Mouse (Mus musculus) CH12.LX (cell line): ENCODE measurements around the gene Psme4. TPM values are rescaled to one million over a fixed set of nuclear protein-coding genes. Genes with fewer than 3 reads are reported as not detected.

Experiments
- DNase-seq: peaks from one replicate; pipeline ENCODE4 v3.0.0-alpha.2; 2013; ENCODE audit errors: extremely low read depth
- H3K27ac ChIP-seq: 2 replicates; pipeline ENCODE4 v1.5.1; 2012; ENCODE audit warnings: low read depth, mild to moderate bottlenecking, control low read depth, moderate library complexity; ENCODE audit not compliant: insufficient read depth
- H3K27me3 ChIP-seq: replicated peaks from 2 replicates; pipeline ENCODE3; 2012; ENCODE audit warnings: inconsistent platforms
- H3K36me3 ChIP-seq, 2 experiments: replicated peaks in 1 of 2; 2 replicates each; pipeline versions ENCODE3 to v1.6.1; 2012; ENCODE audit warnings: inconsistent platforms in 1 of 2, low read length in 1 of 2, mild to moderate bottlenecking in 1 of 2, mixed read lengths in 1 of 2, moderate library complexity in 1 of 2; ENCODE audit not compliant: control insufficient read depth in 1 of 2, insufficient read depth in 1 of 2
- H3K4me1 ChIP-seq, 2 experiments: 2 replicates each; pipeline ENCODE4 v1.6.1; 2012; ENCODE audit warnings: inconsistent platforms in 1 of 2, moderate library complexity in 1 of 2; ENCODE audit not compliant: insufficient read depth in 2 of 2, control insufficient read depth in 1 of 2
- H3K4me2 ChIP-seq: 2 replicates; pipeline ENCODE4 v1.6.1; 2012; ENCODE audit warnings: low read depth, mild to moderate bottlenecking, control low read depth; ENCODE audit not compliant: poor library complexity, insufficient read depth, severe bottlenecking
- H3K4me3 ChIP-seq, 3 experiments: fragments of 150-350 bp in 1 of 3; sonication (generic) in 1 of 3; replicated peaks in 1 of 3; 2 replicates each; pipeline versions ENCODE3 to v1.5.1; 2011 to 2012; ENCODE audit warnings: low read depth in 2 of 3, low read length in 2 of 3, mild to moderate bottlenecking in 2 of 3, moderate library complexity in 2 of 3, control low read depth in 1 of 3, improper control_type of control experiment in 1 of 3, inconsistent platforms in 1 of 3, mixed read lengths in 1 of 3; ENCODE audit not compliant: poor library complexity in 1 of 3
- H3K79me2 ChIP-seq: replicated peaks from 2 replicates; pipeline ENCODE4 v1.6.1; 2012; ENCODE audit warnings: mild to moderate bottlenecking, moderate library complexity; ENCODE audit not compliant: control insufficient read depth, poor library complexity, insufficient read depth, severe bottlenecking; ENCODE audit errors: extremely low read depth
- H3K9ac ChIP-seq: 2 replicates; pipeline ENCODE4 v1.6.1; 2012; ENCODE audit warnings: low read depth, mild to moderate bottlenecking, control low read depth, moderate library complexity; ENCODE audit not compliant: insufficient read depth
- H3K9me3 ChIP-seq: replicated peaks from 2 replicates; pipeline ENCODE3; 2012; ENCODE audit warnings: low read length, inconsistent platforms, mixed read lengths
- CTCF ChIP-seq, 2 experiments: IDR thresholded peaks in 1 of 2; conservative IDR thresholded peaks in 1 of 2; 2 replicates each; pipeline ENCODE4 v1.5.1; 2011 to 2012; ENCODE audit warnings: low read depth in 2 of 2, low read length in 2 of 2, improper control_type of control experiment in 1 of 2, inconsistent platforms in 1 of 2, mild to moderate bottlenecking in 1 of 2, moderate library complexity in 1 of 2
- JUN ChIP-seq: IDR thresholded peaks from 2 replicates; pipeline ENCODE4 v1.6.1; 2011; ENCODE audit warnings: low read depth, mild to moderate bottlenecking, low read length, improper control_type of control experiment, moderate library complexity; ENCODE audit not compliant: insufficient read depth
- MAFK ChIP-seq: IDR thresholded peaks from 2 replicates; pipeline ENCODE4 v1.6.1; 2011; ENCODE audit warnings: low read length, improper control_type of control experiment; ENCODE audit not compliant: insufficient replicate concordance
- NELFE ChIP-seq: IDR thresholded peaks from 2 replicates; pipeline ENCODE4 v1.6.1; 2011; ENCODE audit warnings: low read depth, low read length, improper control_type of control experiment
- POLR2AphosphoS2 ChIP-seq: IDR thresholded peaks from 2 replicates; pipeline ENCODE4 v1.6.1; 2011; ENCODE audit warnings: low read depth, low read length, improper control_type of control experiment
- SIN3A ChIP-seq: IDR thresholded peaks from 2 replicates; pipeline ENCODE4 v1.6.1; 2012; ENCODE audit warnings: low read length, improper control_type of control experiment, inconsistent platforms
- TBP ChIP-seq: conservative IDR thresholded peaks from 2 replicates; pipeline ENCODE4 v1.6.1; 2011; ENCODE audit warnings: low read depth, low read length, improper control_type of control experiment
- TCF12 ChIP-seq: IDR thresholded peaks from 2 replicates; pipeline ENCODE4 v1.6.1; 2014; ENCODE audit warnings: low read depth, mild to moderate bottlenecking, inconsistent platforms, low read length, improper control_type of control experiment
- UBTF ChIP-seq: IDR thresholded peaks from 2 replicates; pipeline ENCODE4 v1.6.1; 2012; ENCODE audit warnings: low read depth, mild to moderate bottlenecking, inconsistent platforms, low read length, improper control_type of control experiment, moderate library complexity
- USF1 ChIP-seq: IDR thresholded peaks from 2 replicates; pipeline ENCODE4 v1.6.1; 2014; ENCODE audit warnings: low read depth, mild to moderate bottlenecking, inconsistent platforms, low read length, improper control_type of control experiment
- ZC3H11A ChIP-seq: IDR thresholded peaks from 2 replicates; pipeline ENCODE4 v1.6.1; 2012; ENCODE audit warnings: low read depth, mild to moderate bottlenecking, inconsistent platforms, low read length, improper control_type of control experiment
- ZKSCAN1 ChIP-seq: IDR thresholded peaks from 2 replicates; pipeline ENCODE4 v1.6.1; 2012; ENCODE audit warnings: low read depth, inconsistent platforms, low read length, improper control_type of control experiment, borderline replicate concordance
- dilution Hi-C: fragments of 300-500 bp; cut with MboI; formaldehyde crosslinking; loops from 2 replicates; pipeline ENCODE4 v1.14.3; 2020; ENCODE audit warnings: low sequenced_read_pairs; ENCODE audit not compliant: extremely low pct_unique_long_range_greater_than_20kb, extremely low pct_ligation_motif_present
- in situ Hi-C: fragments of 300-500 bp; cut with MboI; formaldehyde crosslinking; loops from 3 replicates; pipeline ENCODE4 v1.14.3; 2019; ENCODE audit warnings: low sequenced_read_pairs, low pct_ligation_motif_present, low pct_unique_long_range_greater_than_20kb, mixed read lengths
- polyA plus RNA-seq: library from polyadenylated mRNA; unstranded; fragments of >175 nt; gene quantifications from 2 replicates; pipeline ENCODE4 v1.2.1, GENCODE M21; 2012; ENCODE audit warnings: low read depth; ENCODE audit not compliant: insufficient read length
- total RNA-seq, 2 experiments: library from RNA; depleted of rRNA; stranded (reverse); fragments of 300-350 nt in 1 of 2; fragments of >200 nt in 1 of 2; gene quantifications; 2 replicates each; pipeline ENCODE4 v1.2.3; 2012 to 2014

The Psme4 gene
- total and polyA plus RNA-seq, 3 experiments = 30.7 to 43.8 (median 43.1) TPM

DNA sequence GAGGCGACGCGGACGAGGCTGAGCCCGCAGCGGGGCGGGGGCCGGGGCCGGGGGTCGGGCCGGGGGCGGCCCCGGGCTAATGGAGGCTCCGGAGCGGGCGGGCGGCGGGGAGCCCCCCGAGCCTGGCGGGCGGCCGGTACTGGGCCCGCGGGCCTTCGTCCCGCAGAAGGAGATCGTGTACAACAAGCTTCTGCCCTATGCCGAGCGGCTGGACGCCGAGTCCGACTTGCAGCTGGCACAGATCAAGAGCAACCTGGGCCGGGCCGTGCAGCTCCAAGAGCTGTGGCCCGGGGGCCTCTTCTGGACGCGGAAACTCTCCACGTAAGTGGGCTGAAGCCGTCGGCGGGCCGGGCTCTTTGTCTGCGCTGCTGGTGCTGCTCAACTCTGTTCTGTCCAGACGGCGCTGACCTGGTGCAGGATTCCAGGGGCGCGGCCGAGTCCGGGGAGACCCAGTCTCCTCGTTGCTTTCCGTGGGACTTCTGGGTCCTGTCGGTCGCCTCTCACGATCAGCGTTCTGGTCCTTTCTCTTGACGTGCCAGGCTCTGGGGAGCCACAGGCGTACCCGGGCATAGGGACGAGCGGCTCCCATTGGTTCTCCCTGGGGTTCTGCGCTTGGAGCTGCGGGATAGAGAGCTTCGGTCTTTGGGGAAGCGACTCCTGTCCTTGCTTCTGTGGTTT lies 517 bp downstream of the Psme4 start:
- in situ Hi-C loops = no loop called here
- no peaks in the 10 kb centered on the region for H3K36me3 ChIP-seq

DNA sequence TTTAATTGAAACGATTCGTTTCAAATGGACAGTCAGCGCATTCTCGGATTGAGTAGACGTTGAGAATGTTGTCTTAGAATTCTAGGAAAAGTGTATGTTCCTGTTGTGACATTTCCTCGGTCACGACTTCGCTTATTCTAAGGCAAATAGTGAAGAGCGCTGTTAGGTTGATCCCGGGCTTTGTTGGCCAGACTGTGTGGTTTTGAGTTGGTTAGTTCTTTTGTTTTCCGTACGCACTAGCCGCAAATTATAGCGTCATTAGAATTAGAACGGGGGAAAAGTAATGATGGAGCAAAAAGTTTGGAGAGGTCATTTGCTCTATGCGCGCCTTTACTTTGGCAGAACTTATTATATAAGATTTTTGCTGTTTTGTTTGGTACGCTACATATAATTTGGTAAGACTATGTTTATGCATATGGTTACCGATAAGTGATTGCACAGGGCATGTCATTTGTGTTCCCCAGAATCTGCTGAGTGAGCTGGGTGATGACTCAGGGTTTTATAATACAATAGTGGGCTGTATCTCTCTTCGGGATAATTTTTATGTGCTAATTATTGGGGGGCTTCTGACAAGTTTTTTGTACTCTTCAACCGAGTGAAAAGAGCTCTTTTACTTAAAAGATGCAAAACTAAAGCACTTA lies 1.4 kb downstream of the Psme4 start:
- Histone ChIP-seq H3K4me1 (peaks cover 7 to 32% of the 10 kb centered on the region in 2 experiments; a peak in 3 of 4 replicates), H3K9ac (peak overlapping the region; percentile 92), H3K79me2 (peaks cover 29% of the 10 kb centered on the region), H3K27ac (no peak overlapping the region), H3K9me3 (no peaks in the 10 kb centered on the region), H3K4me2 (peak overlapping the region; percentile 52), H3K4me3 (peak overlapping the region; percentile 74 to 95 (median 76)), H3K27me3 (no peaks in the 10 kb centered on the region), H3K36me3 (no peaks in the 10 kb centered on the region)
- in situ Hi-C loops (no loop called here), dilution Hi-C loops (no loop called here)
- TF ChIP-seq UBTF (0 out of 2 replicates have a peak, but pooled peaks have one; percentile 11), SIN3A (0 out of 2 replicates have a peak, but pooled peaks have one; percentile 25), TBP (no peak), JUN (no peak)
- DNase-seq = no peak

More for the DNA sequence above, 517 bp downstream of the Psme4 start:
- Histone ChIP-seq H3K27me3 (no peaks in the 10 kb centered on the region), H3K79me2 (peaks cover 25% of the 10 kb centered on the region), H3K9me3 (no peaks in the 10 kb centered on the region), H3K9ac (peak overlapping the region; percentile 92), H3K4me3 (peak overlapping the region; percentile 74 to 95 (median 76)), H3K4me2 (peak overlapping the region; percentile 52), H3K4me1 (peaks cover 7 to 29% of the 10 kb centered on the region in 2 experiments; a peak in 3 of 4 replicates), H3K27ac (no peak overlapping the region)
- DNase-seq = peak; percentile 31
- dilution Hi-C loops = no loop called here
- TF ChIP-seq TBP (no peak), UBTF (0 out of 2 replicates have a peak, but pooled peaks have one; percentile 45)

DNA sequence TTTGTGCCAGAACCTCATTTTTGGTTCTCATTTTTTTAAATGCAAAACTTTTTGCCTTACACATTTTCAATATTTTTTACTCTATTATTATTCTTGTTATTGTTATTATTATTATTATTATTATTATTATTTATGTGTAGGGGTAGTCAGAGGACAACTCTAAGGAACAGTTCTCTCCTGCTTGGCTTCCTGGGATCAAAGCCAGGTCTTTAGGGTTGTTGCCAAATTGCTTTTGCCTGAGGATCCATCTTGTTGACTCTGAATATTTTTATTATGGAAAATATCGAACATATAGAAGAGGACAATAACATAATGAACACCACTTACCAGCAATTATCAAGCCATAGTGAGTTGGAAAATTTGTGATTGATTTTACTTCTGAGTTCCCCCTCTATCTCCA lies 3.1 kb downstream of the Psme4 start:
- H3K79me2 ChIP-seq = peaks cover 41% of the 10 kb centered on the region
- no peak for TF ChIP-seq ZKSCAN1
- no peak for TF ChIP-seq JUN
- TF ChIP-seq NELFE = no peak
- no peak for TF ChIP-seq USF1
- no peak for TF ChIP-seq TCF12
- no peak for TF ChIP-seq POLR2AphosphoS2
- no peak for TF ChIP-seq CTCF (conservative IDR thresholded peaks at IDR 0.05 in 1 of 2, IDR thresholded peaks at IDR 0.05 in 1 of 2; ENCODE audit: low read depth in 2 of 2, low read length in 2 of 2)
- TF ChIP-seq ZC3H11A = no peak
- no peak for TF ChIP-seq MAFK
- H3K36me3 ChIP-seq = no peaks in the 10 kb centered on the region
- H3K27me3 ChIP-seq = no peaks in the 10 kb centered on the region
- in situ Hi-C loops = loop anchor here (25.0 kb wide), 1 partner anchor 537 kb away; no protein-coding TSS in a partner anchor
- H3K27ac ChIP-seq = no peak overlapping the region
- H3K9me3 ChIP-seq = no peaks in the 10 kb centered on the region
- H3K9ac ChIP-seq = no peak overlapping the region
- DNase-seq = no peak
- dilution Hi-C loops = no loop called here
- H3K4me3 ChIP-seq = no peak overlapping the region
- no peak overlapping the region for H3K4me2 ChIP-seq
- peaks cover 7 to 35% of the 10 kb centered on the region in 2 experiments; a peak in 3 of 4 replicates for H3K4me1 ChIP-seq
